Mouse (Mus musculus): ENCODE data around the gene D930020B18Rik. TPM values are rescaled to one million over a fixed set of nuclear protein-coding genes. Genes with fewer than 3 reads are reported as not detected.

The D930020B18Rik gene
- total RNA-seq, 2 experiments from 2014 or later = not detected

DNA sequence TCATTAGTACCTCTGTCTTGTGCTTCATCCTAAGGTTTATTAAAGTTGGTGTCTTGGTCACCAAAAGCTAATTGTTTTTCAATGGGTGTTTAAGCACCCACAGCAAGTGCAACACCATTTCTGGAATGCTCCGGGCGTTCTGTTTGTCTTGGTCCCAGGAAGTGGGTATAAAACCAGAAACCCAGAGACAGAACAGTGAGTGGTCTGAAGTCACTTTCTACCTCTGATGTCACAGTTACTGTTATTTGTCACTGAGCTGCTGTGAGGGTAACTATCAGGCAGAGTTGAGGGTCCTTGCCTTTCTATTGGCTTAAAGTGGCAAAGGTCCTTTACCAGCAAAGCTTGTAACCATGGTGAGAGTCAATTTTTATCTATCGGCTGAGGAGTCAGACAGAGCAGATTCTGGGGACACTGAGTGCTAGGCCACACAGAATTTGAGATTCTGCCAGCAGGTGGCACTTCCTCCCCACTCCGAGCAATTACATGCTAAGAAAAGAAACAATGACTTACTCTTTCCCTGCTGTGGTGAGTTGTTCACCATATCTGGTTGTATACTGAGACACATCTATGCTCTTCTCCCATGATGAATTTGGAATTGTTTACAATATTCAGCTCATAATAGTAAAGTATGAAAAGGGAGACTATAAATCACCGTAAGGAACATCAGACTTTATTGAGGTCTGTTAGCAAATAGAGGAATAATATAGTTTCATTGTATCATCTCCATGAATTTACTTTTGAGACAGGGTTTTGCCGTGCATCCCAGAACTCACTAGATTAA is 1.0 kb upstream of the D930020B18Rik start:
- no peak for DNase-seq

- DNase-seq = no peak
These were observed 480 bp upstream of the D930020B18Rik start for GRCm38 (mm10) chr10:121640944-121641271.

DNA sequence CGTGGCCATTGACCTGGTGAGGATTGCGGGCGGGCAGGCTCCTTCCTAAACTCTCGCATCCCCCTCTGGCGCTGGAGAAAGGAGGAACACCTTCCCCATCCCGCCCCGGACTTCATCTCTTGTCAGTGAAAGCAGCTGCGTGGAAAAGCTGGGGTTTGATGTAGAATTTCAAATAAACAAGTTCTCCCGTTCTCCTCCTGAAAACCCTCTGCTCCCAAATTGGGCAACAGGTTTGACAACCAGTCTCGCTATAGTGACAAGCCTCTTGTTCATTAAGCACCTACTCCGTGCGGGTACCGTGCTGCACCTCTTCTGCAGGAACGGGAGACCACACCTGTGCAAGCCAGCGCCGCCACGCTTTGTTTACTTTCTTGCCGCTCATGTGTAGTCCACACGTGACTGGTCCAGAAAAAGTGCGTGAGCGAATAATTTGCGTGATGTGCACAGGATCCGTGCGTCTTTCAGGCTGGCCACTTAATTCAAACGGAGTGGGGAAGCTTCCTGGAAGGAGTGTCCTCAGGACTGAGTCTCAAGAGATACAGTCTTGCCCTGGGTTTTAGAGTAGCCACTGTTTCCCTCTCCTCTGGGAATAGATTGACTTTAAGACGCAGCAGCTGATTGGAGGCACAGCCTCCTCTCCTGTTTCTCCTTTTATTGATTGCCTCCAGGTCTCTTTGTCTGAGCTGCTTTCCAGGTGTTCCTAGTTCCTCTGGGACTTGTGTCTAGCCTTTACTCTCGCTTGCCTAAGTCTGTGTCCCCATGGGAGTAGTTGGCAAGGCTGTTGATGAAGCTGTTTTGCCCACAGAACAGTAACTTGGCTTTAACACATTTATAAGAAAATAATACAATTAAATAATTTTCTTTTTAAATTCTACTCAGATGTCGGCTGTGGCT is 913 bp downstream of the D930020B18Rik start:
- no peak for DNase-seq

- DNase-seq = no peak
These were observed 4.9 kb downstream of the D930020B18Rik start for GRCm38 (mm10) chr10:121646294-121646693.

GRCm38 (mm10) chr10:121653079-121653478 is 11.7 kb downstream of the D930020B18Rik start:
- no peak for DNase-seq

DNA sequence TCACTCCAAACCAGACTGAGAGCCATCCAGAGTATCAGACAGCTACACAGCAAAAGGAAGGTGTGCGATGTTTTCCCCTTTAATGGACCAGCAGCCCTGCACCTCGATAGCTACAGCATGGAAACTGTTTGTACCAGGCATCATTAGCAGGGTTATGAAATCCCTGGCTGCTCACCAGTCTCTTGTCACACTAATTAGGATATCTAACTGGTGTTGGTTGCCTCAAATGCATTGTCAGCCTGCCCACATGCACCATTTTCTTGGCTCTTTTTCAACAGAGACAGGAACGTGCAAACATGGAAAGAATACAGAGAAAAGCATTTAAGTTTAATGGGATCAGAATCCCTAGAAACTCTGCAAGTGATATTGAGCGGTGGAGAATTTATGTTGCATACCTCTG is 14.5 kb downstream of the D930020B18Rik start:
- DNase-seq = no peak

- no peak for DNase-seq
These were observed 21.3 kb downstream of the D930020B18Rik start for GRCm38 (mm10) chr10:121662711-121663110.

DNA sequence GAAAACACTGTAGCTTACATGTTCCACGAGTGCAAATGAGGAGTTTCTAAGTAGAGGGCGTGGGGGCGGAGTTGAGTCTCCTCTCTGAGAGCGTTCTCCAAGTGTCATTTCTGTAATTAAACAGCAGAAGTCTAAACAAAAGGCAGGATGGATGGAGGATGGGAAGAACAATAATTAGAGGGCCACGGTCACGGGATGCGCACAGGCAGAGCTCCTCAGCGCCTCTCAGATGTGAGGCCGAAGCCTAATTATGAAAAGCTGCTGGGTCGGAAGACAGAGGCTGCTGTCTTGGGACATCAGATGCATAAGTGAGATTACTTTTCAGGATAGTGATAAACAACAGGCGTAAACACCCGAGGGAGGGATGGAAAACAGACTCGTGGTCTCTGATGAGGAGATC is 22.2 kb downstream of the D930020B18Rik start:
- DNase-seq = no peak

DNA sequence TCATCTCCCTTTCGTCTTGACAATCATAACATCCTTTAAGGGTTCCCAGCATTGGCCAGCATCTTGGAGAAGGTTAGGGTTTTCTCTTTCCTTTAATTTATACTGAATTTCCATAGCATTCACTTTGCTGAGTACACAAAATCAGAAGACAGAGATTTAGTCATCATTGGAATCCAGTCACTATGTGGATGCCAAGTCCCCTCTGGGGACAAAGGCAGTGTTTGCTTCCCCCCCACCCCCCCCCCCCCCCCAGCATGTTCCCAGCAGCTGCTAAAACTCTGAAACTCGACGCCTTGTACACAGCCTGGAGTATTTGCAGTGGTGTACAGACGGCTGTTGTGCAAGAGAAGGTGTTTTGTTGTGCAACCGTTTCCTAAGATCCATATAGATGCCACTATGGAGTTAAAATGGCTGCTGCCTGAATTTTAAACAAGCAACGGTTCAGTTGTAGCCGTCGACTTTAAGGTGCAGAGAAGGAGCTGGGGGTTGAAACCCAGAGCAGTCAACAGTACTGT is 24.3 kb downstream of the D930020B18Rik start:
- no peak for DNase-seq

DNA sequence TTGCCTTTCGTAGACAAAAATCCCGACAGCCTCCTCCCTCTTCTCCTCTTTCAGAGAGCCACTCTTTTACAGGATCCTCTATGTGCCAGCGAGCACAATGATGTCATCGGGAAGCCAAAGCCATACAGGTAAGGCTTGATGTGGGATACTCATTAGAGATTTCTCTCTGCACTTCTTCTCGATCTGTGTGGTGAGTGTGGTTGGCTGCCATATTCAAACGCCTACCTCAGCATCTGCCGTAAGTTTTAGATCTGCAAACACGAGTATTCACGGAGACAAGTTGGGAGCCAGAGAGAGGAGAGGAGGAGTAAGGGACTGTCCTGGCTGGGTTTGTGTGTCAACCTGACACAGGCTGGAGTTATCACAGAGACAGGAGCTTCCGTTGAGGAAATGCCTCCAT is 27.7 kb downstream of the D930020B18Rik start:
- no peak for DNase-seq

GRCm38 (mm10) chr10:121677019-121677418 is 35.6 kb downstream of the D930020B18Rik start:
- DNase-seq = no peak

- DNase-seq = no peak
These were observed 39.5 kb downstream of the D930020B18Rik start for GRCm38 (mm10) chr10:121680902-121681301.

DNA sequence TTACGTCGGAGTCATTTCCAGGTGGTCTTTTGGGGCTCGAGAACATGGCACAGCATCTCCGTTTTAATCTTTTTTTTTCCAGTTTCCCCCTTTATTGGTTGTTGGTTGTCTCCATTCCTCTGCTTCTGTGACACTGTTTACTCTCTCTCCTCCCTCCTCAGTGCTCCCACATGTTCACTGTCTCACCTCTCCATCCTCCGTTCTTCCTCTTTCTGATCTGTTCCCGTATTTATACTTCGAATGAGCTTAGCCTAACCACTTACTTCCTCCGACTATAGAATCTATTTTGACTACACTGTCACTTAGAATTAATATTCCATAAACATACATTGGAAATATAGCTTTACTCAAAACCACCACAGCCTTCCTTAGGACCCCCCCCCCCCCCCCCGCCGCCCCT is 41.2 kb downstream of the D930020B18Rik start:
- no peak for DNase-seq

DNA sequence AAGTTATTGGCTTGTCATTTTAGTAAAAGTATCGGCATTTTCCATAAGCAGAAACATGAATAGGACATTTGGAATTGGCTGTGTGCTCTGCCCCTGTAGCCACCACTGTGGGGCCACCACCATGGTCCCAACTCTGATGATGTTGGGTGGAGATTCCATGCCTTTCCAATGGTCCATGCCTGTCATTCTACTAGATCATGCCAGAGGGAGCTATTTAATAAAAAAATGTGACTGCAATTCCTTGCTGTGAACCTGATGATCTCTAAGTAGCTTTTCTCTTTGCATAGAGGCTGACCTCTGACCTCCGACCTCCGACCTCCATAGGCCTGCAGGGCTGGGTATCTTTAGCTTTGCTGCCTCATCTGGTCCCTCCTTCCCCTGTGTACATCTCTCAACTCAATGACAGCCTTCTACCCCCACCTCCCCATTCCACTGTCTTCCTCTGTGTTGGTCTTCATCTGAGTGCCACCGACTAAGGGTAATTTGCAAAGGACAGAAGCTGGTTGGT is 44.8 kb downstream of the D930020B18Rik start:
- no peak for DNase-seq

DNA sequence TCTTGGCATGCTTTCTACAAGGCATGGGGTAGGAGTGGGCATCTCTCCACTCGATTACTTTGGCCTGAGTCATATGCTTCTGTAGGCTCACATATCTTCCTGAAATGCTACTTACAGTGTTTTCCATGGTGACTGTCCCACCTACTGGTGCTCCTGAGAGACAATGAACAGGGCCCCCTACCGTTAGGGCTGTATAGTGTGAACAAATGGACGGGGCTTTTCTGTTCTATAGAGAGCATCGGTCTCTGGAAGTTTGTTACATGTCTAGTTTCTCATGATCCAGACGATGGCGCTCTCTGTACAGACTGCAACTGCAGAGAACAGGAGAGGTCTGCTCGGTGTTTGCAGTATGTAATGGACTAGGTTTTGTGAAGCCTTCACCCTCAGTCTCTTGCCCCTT is 46.1 kb downstream of the D930020B18Rik start:
- DNase-seq = no peak

DNA sequence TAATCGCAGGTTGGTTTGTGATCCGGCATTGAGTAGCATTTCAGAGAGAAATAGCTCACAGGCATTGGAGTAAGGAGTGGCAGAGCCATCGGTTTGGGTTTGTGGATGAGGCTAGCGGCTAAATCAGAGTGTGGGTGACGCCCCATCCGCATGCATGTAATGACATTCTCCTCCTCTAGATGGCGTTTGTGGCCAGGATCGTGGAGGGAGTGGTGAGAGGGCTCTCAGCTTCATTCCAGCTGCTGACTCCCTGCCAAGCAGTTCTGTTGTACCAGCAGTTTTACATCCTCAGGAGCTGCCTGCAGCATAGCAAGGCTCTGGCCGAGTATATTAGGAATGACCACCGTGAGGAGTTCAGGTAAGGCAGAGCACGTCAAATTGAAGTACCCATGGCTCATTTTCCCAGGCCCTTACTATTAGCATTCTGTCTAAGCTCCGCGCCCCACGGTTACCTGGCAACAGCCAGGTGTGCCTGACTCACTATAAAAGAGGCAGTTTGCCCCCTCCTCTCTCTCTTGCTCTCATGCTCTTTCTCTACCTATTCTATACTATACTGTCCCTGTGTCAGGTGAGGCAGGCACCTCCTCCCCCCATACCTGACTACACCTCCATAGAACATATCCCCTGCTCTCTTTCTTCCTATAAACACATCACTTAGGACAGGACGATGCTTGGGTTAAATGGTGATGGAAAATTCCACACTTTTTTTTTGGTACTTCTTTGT is 48.4 kb downstream of the D930020B18Rik start:
- DNase-seq = peak; percentile 84

DNA sequence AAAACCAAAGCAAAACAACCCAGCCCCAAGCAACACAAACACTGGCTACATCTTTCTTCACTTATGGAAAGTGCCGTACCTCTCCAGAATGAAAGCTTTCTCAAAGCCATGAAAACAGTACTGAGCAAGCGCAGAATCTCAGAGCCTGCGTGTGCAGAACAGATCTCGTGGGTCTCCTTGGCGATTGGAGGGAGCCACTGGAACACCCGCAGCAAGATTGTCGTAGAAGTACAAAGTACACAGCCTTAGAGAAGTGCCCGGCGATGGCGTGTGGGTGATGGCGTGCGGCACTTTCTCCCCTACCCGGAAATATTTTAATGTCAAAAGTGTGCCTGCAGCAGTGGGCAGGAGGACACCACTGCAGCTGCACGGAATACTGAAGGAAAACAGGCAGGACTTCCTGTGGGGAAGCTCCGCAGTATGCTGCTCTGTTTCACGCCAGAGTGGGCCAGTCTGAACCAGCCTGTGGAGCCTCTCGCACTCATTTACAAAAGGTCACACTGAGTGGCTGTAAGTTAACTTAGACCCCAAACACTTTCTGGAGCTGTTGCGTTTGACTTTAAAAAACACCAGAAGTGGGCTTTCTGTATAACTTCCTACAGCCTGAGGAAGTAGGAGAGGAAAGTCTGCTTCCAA is 51.7 kb downstream of the D930020B18Rik start:
- DNase-seq = no peak

DNA sequence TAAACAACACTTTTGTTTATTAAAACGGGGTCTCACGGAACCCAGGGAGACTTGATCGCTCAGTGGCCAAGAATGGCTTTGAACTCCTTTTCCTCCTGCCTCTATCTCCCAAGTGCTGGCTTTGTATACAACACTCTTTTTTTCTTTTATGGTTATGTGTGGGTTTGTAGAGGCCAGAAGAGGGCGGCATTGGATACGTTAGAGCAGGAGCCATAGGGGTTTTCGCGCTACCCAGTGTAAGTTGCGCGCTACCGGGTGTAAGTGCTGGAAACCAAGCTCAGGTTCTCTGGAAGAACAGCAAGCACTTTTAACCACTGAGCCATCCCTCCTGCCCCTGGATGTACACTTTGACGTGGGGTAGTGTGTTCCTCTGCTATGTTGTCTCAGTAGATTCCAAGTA is 53.2 kb downstream of the D930020B18Rik start:
- DNase-seq = no peak

- DNase-seq = peak; percentile 44
These were observed 60.2 kb downstream of the D930020B18Rik start for GRCm38 (mm10) chr10:121701296-121702248.

- peak; percentile 37 for DNase-seq
These were observed 62.2 kb downstream of the D930020B18Rik start for GRCm38 (mm10) chr10:121703619-121704018.

GRCm38 (mm10) chr10:121704871-121705270 is 63.5 kb downstream of the D930020B18Rik start:
- no peak for DNase-seq

Measured in gastrocnemius, postnatal 10 days (tissue).